Mouse (Mus musculus): ENCODE measurements around the gene Rpl35a.
"Not testable (repeated sequence)": the region's sequence is repeated elsewhere in the genome, so short reads cannot be mapped to it uniquely, and the experiment has no call there.

Gene Rpl35a

DNA sequence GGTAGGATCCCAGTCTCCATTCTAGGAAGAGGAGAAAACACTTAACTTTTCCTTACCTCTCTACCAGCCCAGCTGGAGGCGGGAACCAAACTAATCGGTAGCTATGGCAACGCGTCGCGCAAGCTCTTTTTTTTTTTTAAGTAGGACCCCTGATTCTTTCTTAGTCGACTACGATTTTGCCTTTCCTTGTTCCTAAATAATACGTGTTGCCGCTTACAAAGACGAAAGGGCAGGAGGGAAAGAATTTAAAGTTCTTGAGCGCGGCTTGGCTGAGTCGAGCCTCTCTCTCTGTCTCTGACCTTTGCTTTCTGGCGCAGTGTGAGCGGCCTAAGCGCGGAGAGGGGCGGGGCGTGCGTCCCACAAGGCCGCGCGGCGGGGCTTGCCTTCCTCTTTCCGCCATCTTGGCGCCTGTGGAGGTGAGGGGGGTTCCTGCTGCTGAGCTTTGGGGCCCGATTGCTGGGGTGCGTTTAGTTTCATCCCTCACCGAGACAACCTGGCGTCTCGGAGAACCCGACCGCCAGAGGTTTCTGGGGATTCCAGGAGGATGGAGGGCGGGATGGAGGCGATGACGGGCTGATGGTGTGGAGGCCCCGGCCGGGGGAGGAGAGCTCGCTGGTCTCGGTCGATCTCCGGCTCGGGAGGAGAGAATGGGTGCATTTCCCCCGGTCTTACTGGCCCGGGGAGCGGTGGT, at the start of gene Rpl35a, which contains the start of gene Iqcg:
TSS of gene Rpl35a (plus strand) at position 359 of the 691 bp plus-strand sequence.
TSS of gene Iqcg (minus strand) at position 124 of the 691 bp plus-strand sequence.
- in situ Hi-C loops (cut with MseI, MboI), result no loop called here

GRCm38 (mm10) chr16:33006888-33007287, 49.4 kb upstream of the Rpl35a start:
- in situ Hi-C loops (cut with MseI, MboI), result no loop called here

DNA sequence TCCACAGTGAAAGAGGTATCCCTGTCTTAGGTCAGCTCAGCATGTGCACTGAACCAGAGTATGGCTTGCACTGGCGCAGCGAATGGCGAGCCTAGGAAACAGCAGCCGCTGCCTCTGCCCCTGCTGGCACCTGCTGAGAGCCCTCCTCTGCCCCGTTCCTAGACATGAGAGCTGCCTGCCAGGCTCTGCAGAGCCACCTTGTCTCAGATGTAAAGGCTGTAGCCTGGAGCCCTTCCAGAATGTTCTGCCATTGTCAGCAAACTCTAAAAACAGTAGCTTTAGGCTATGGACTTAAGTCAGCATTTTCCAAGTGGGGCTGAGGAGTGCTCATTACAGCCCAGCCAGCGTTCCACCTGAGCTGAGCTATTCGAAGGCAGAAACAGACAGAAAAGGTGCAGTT, 48.8 kb upstream of the Rpl35a start:
- in situ Hi-C loops (cut with MseI, MboI), result no loop called here

DNA sequence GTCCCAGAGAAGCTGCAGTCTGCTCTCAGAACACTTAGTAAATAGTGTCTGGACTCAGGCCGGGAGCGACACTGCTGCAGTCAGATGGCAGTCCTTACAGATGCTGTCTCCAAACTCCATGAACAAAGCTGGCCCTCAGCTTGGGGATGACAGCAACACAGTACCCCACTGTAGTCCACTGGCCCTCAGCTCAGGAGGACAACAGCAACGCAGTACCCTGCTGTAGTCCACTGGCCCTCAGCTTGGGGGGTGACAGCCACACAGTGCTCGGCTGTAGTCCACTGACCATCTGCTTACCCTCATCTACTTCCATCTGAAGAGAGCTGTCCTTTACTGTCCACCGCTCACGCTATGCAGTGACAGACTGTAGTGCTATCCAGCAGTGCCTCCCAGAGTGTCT, 46.1 kb upstream of the Rpl35a start:
- in situ Hi-C loops (cut with MseI, MboI), result no loop called here

DNA sequence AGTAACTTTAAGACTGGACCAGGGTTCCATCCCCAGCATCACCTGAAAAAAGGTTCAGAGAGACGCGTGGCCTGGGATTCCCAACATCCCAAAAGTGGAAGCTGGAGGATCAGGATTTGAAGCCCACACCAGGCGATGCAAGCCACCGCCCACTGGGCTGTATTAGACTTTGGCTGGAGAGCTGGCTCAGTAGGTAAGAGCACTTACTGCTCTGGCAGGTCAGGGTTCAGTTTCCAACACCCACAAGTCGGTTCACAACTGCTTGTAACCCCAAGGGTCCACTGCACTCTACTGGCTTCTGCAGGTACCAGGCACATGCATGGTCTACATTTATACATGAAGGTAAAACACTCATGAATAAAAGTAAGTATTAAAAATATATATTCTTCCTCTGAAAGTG, 42.5 kb upstream of the Rpl35a start:
- in situ Hi-C loops (cut with MseI, MboI), result no loop called here

DNA sequence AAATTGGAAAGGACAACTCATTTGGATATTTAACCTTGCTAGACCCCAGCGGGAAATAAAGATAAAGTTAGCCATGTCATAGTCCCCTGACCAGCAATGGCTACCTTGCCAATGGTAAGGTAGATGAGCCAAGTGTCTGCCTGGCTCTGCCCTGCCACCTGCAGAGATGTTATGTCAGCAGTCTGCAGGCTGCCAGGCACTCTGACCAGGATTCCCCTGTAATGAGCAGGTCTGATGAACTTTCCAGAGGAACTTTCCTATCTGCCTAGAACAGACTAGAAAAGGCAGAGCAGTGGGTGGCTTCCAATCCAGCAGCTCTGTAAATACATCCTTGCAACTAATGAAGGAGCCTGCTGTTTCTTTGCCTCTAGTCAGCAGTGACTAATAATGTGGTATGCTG, 41.3 kb upstream of the Rpl35a start:
- in situ Hi-C loops (cut with MseI, MboI), result no loop called here

GRCm38 (mm10) chr16:33015396-33015907, 40.8 kb upstream of the Rpl35a start:
- in situ Hi-C loops (cut with MseI, MboI), result no loop called here

DNA sequence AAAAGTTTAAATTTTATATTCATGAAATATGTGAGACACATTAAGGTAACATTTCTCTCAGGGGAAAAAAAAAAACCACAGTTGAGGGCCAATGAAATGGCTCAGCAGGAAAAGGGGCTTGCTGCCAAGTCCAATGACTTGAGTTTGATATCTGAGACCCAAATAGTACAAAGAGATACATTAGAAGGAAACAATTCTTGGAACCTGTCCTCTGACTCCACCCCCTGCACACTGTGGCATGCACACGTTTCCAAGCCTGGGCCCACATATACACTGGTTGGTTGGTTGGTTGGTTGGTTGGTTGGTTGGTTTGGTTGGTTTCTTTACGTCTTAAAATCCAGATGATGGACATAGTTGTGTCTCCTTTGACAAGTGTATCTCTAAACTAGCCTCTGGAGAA, 40.3 kb upstream of the Rpl35a start:
- in situ Hi-C loops (cut with MseI, MboI), result no loop called here

DNA sequence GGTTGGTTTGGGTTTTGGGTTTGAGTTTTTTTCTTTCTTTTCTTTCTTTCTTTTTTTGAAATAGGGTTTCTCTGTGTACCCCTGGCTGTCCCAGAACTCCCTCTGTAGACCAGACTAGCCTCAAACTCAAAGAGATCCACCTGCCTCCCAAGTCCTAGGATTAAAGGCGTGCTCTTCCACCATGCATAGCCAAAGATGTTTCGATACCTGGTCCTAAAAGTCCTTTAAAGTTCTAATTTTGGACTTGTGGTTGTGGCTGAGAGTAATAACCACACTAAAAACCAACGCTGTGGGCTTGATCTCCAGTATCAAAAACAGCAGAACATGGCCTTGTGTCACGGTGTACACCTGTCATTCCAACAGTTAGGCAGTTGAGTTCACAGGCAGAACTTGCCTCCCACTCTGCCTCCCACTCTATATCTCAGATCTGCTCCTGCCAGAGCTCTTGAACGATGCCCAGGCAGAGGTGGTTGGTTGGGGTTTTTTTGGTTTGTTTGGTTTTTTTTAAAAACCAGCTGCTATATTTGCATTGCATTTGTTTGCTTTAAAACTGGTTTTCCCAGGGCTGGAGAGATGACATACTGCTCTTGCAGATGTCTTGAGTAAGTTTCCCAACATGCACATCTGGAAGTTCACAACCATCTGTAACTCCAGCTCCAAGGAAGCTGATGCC, 38.4 kb upstream of the Rpl35a start:
- in situ Hi-C loops (cut with MseI, MboI), result no loop called here

GRCm38 (mm10) chr16:33019117-33019770, 37.0 kb upstream of the Rpl35a start:
- in situ Hi-C loops (cut with MseI, MboI), result no loop called here

- in situ Hi-C loops (cut with MseI, MboI), result no loop called here
Observed at GRCm38 (mm10) chr16:33021381-33021780, 34.9 kb upstream of the Rpl35a start.

DNA sequence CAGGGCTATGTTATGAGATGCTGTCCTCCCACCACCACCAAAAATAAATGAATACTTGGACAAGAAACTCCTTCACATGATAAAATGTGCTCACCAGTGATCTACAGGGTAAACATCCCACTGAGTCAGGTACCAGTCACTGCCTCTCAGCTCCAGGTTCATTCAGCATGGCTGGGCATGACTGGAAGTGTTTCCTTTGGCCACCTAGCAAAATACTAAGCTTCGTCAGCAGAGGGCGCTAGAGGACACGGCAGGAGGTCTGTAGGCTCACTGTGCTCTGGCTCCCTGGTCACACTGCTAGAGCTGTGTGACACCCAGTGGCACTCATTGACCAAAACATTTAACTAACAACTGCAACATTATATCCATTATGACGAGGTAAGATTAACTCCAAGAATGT, 32.5 kb upstream of the Rpl35a start:
- in situ Hi-C loops (cut with MseI, MboI), result no loop called here

DNA sequence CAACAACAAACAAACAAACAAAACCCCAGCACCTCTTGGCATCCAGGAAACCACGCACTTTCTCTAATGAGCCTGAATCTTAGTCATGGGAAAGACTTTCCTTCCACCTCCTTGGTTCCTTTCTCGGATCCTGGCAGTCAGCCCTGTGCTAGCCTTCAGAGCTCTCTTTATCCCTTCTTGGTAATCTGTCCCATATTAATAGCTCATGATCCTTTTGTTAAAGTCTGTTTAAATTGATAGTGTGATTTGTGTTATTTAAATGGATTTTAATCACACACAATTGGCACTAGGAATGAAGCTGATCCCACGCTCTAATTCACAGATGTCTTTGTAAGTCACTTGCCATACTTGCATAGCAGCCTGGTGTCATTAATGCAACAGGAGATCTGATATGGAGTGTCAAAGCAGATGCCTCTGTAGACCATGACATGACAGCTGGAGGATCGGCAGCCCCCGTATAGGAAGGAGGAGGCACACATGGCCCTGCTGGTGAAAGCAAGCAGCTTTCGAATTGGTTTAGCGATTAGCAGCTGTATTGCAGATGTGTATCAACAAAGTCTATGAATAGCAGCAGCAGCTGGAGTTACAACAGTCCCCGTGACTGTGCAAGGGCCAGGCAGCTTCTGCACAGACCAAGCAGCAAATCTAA, 31.7 kb upstream of the Rpl35a start:
- in situ Hi-C loops (cut with MseI, MboI), result no loop called here

DNA sequence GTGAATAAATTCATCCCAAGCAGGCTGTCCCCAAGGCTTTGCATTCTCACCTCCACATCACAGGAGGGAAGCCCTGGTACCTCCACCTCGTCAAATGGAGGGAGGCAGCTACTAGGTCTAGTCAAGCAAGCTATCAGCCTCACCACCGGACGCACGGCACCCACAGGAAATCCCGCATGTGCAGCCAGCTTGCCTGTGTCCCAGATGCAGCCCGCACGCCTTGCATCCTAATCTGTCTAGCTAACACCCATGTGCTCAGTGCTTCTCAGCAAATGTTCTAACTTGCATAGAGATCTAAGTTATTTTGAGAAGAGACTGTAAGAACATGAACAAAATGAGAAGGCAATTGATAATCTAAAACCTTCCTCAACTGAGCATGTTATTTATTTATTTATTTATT, 29.9 kb upstream of the Rpl35a start:
- in situ Hi-C loops (cut with MseI, MboI), result no loop called here

DNA sequence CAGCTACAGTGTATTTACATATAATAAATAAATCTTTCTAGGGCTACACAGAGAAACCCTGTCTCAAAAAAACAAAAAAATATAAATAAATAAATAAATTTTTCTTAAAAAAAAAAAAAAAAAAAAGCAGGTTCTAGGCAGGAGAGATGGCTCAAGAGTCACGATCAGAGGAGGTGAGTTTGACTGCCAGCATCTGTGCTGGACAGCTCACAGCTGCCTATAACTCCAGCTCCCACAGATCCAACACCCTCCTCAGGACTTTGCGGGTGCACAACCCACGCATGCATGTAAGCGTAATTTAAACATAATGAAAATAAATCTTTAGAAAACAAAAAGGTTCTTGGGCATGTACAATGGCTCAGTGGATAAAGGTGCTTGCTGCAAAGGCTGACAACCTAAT, 20.2 kb upstream of the Rpl35a start:
- in situ Hi-C loops (cut with MseI, MboI), result no loop called here

GRCm38 (mm10) chr16:33042682-33043081, 13.6 kb upstream of the Rpl35a start:
- in situ Hi-C loops (cut with MseI, MboI), result no loop called here

- in situ Hi-C loops (cut with MseI, MboI), result no loop called here
Observed at GRCm38 (mm10) chr16:33043268-33043667, 13.0 kb upstream of the Rpl35a start.

GRCm38 (mm10) chr16:33048004-33048403, 8.2 kb upstream of the Rpl35a start:
- in situ Hi-C loops (cut with MseI, MboI), result no loop called here

- in situ Hi-C loops (cut with MseI, MboI), result no loop called here
Observed at GRCm38 (mm10) chr16:33048686-33049085, 7.6 kb upstream of the Rpl35a start.

- in situ Hi-C loops (cut with MseI, MboI), result no loop called here
Observed at GRCm38 (mm10) chr16:33049809-33050208, 6.4 kb upstream of the Rpl35a start.

GRCm38 (mm10) chr16:33053141-33053540, 3.1 kb upstream of the Rpl35a start:
- in situ Hi-C loops (cut with MseI, MboI), result no loop called here

- in situ Hi-C loops (cut with MseI, MboI), result not testable (repeated sequence)
Observed at GRCm38 (mm10) chr16:33054927-33055326, 1.3 kb upstream of the Rpl35a start.

Data from mouse trophoblast stem cell (cell line).